Mouse (Mus musculus): ENCODE measurements around the gene Hnrnpu. TPM values are rescaled to one million over a fixed set of nuclear protein-coding genes. Genes with fewer than 3 reads are reported as not detected.
A peak's percentile ranks its signal among the peaks of the same experiment; 100 is the strongest.
"Not testable (repeated sequence)": the region's sequence is repeated elsewhere in the genome, so short reads cannot be mapped to it uniquely, and the experiment has no call there.

The Hnrnpu gene
- total and polyA plus RNA-seq, 2 experiments from 2014 or later: 229 to 299 TPM

DNA sequence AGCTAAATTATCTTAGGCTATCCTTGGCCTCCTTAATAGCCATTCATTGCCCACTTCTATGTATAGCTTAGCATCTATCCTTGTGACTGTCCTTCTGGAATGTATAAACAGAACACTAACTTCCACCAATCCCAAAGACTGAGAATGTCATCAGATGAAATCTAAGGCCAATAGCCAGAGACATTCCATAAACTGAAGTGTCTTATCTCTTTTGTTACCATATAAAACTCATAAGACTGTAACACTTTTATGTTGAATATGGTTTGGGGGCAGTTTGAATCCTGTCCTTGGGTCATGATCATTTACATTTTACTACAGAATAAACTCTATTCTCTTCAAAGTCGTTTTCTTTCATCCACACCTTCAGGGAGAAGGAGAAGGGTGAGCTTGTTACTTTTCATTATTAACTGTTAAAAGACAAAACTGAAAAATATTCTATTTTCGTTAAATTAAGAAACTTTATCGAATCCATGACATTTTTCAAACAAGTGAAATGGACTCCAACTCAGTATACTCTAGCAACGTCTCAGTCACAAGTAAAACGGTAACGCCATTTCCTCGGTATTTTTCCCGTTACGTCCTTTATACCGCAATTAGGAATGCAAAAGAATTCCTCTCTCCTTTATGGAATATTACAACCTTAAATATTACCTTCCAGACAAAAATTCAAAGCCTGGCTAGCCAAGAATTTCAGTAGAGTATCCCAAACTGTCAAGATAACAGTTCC lies 20.2 kb downstream of the Hnrnpu start:
- Histone ChIP-seq H3K4me1 (ENCODE audit: insufficient read depth) (peaks cover 22% of the 10 kb centered on the region), H3K27me3 (ENCODE audit: insufficient read depth, low read length) (no peaks in the 10 kb centered on the region), H3K4me3 (ENCODE audit: low read depth, low read length) (peak overlapping the region; percentile 62), H3K4me2 (ENCODE audit: low read depth) (peak overlapping the region; percentile 54), H3K36me3 (ENCODE audit: insufficient read depth) (peaks cover 16% of the 10 kb centered on the region), H3K9me3 (ENCODE audit: low read length) (no peaks in the 10 kb centered on the region), H3K9ac (peak overlapping the region; percentile 98), H3K27ac (ENCODE audit: low read depth, low read length) (peak overlapping the region; percentile 100)
- TF ChIP-seq CTCF (IDR thresholded peaks at IDR 0.05; ENCODE audit: low read depth): no peak
- DNase-seq (no peak), ATAC-seq (no peak)
- WGBS: 23% methylated on average over 10 of the region's 10 CpGs

DNA sequence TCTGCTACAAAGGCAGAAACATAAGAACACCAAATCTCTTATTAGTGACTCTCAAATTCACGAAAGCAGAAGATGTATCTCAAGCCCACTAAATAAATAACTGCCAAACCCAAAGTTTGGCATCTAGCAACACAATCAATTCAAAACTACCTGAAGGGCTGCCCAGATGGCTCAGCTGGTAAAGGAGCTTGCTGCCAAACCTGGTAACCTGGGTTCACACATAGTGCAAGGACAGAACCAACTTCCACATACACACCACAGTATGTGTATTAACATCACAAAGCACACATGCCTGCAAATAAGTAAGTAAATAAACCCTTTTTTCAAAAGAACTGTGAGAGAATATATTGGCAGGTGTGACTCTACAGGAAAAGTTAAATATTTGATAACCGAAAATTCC lies 23.4 kb downstream of the Hnrnpu start:
- Histone ChIP-seq H3K9ac (no peak overlapping the region), H3K27me3 (ENCODE audit: insufficient read depth, low read length) (no peaks in the 10 kb centered on the region), H3K4me3 (ENCODE audit: low read depth, low read length) (no peak overlapping the region), H3K36me3 (ENCODE audit: insufficient read depth) (no peaks in the 10 kb centered on the region), H3K4me2 (ENCODE audit: low read depth) (no peak overlapping the region), H3K27ac (ENCODE audit: low read depth, low read length) (no peak overlapping the region), H3K4me1 (ENCODE audit: insufficient read depth) (peaks cover 9% of the 10 kb centered on the region; the same call in 1 of the 2 replicates), H3K9me3 (ENCODE audit: low read length) (no peaks in the 10 kb centered on the region)
- 85% methylated on average over 2 of the region's 2 CpGs for WGBS
- ATAC-seq: no peak
- no peak for TF ChIP-seq CTCF (IDR thresholded peaks at IDR 0.05; ENCODE audit: low read depth)
- DNase-seq: no peak

DNA sequence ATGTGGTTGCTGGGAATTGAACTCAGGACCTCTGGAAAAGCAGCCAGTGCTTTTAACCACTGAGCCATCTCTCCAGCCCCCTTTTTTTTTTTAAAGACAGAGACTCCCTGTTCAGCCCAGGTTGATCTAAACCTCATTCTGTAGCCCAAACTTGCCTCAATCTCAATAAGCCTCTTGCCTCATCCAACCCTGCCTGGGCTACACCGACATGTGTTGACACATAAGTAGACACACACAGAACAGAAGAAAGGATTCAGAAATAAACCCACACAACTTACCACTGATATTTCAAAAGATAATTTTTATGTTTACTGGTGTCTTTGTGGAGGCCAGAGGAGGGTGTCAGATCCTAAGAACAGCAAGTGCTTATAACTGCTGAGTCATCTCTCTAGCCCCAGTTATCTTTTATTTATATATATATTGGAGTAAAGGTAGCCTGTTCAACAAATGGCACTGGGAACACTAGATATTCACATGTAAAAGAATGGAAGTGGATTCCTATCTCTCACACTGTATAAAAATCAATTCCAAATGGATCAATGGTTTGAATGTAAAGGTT lies 24.5 kb downstream of the Hnrnpu start:
- no peak for TF ChIP-seq CTCF (IDR thresholded peaks at IDR 0.05; ENCODE audit: low read depth)
- peaks cover 9% of the 10 kb centered on the region; the same call in 1 of the 2 replicates for H3K4me1 ChIP-seq (ENCODE audit: insufficient read depth)
- H3K27me3 ChIP-seq (ENCODE audit: insufficient read depth, low read length): no peaks in the 10 kb centered on the region
- no peak overlapping the region for H3K27ac ChIP-seq (ENCODE audit: low read depth, low read length)
- no peaks in the 10 kb centered on the region; the same call in 1 of the 2 replicates for H3K36me3 ChIP-seq (ENCODE audit: insufficient read depth)
- ATAC-seq: no peak
- no peak overlapping the region for H3K4me3 ChIP-seq (ENCODE audit: low read depth, low read length)
- H3K4me2 ChIP-seq (ENCODE audit: low read depth): no peak overlapping the region
- no peaks in the 10 kb centered on the region for H3K9me3 ChIP-seq (ENCODE audit: low read length)
- H3K9ac ChIP-seq: no peak overlapping the region
- no peak for DNase-seq
- 95% methylated on average over 1 of the region's 1 CpGs for WGBS

DNA sequence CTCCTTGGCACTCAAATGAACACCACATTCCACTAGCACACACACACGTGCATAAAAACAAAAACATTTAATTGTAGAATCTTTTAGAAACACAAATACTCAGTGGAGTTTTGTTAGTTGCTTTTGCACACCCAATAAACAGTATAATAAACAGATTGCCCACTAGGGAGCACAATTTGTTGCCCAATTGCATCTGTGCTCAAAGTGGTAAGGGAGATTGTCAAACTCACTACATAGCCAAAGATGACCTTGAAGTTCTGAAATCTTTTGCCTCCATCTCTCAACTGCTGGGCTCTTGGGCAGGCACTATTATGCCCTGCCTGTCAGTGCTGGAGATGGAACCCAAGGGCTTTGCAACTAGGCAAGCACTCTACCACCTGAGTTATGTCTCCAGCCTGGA lies 27.5 kb downstream of the Hnrnpu start:
- WGBS: 69% methylated on average over 1 of the region's 1 CpGs
- H3K27me3 ChIP-seq (ENCODE audit: insufficient read depth, low read length): no peaks in the 10 kb centered on the region

DNA sequence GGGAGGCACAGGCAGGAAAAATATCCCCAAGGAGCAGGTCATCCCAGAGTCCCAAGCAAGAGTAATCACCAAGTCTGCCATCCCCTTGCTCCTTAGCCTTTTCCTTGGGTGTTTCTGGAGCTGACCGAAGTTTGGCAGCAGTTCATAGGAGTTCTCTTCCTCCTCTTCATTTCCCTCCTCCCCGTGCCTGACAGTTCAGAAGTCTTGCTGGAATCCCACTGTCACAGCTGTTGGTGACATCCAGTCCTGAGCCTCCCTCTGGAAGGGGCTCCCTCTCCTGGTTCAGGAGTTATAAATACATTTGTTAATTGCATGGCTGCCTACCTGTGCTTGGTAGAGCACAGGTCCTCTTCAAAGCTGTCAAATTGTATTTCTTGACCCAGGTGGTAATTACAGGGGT lies 28.1 kb downstream of the Hnrnpu start:
- no peak overlapping the region for H3K4me3 ChIP-seq (ENCODE audit: low read depth, low read length)
- DNase-seq (no peak), ATAC-seq (no peak)
- no peak for TF ChIP-seq CTCF (IDR thresholded peaks at IDR 0.05; ENCODE audit: low read depth)
- H3K4me2 ChIP-seq (ENCODE audit: low read depth): no peak overlapping the region
- WGBS: 60% methylated on average over 2 of the region's 2 CpGs
- H3K4me1 ChIP-seq (ENCODE audit: insufficient read depth): no peaks in the 10 kb centered on the region
- no peaks in the 10 kb centered on the region for H3K9me3 ChIP-seq (ENCODE audit: low read length)
- H3K36me3 ChIP-seq (ENCODE audit: insufficient read depth): no peaks in the 10 kb centered on the region; the same call in 1 of the 2 replicates
- no peak overlapping the region for H3K27ac ChIP-seq (ENCODE audit: low read depth, low read length)
- H3K9ac ChIP-seq: no peak overlapping the region
- no peaks in the 10 kb centered on the region for H3K27me3 ChIP-seq (ENCODE audit: insufficient read depth, low read length)

More for the DNA sequence above, 27.5 kb downstream of the Hnrnpu start:
- Histone ChIP-seq H3K4me3 (ENCODE audit: low read depth, low read length) (no peak overlapping the region), H3K36me3 (ENCODE audit: insufficient read depth) (no peaks in the 10 kb centered on the region; the same call in 1 of the 2 replicates), H3K9ac (no peak overlapping the region), H3K4me2 (ENCODE audit: low read depth) (no peak overlapping the region), H3K9me3 (ENCODE audit: low read length) (no peaks in the 10 kb centered on the region), H3K27ac (ENCODE audit: low read depth, low read length) (no peak overlapping the region), H3K4me1 (ENCODE audit: insufficient read depth) (no peaks in the 10 kb centered on the region)
- no peak for ATAC-seq
- DNase-seq: no peak
- no peak for TF ChIP-seq CTCF (IDR thresholded peaks at IDR 0.05; ENCODE audit: low read depth)

DNA sequence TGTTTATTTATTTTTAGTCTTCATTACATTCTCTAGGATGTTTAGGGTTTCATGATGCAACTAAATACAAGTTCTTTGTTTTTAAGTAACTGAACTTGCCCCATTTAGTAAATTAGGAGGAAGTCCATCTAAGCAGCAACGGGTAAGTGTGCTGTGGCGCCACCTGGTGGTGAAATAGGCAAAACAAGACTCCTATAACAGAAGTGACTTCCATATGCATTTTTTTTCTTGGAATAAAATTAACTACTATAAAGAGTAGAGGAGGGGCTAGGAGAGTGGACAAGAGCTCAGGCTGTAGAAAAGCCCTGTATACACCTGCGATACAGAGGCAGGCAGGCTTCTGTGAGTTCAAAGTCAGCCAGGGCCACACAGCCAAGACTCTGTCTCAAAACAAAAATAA lies 34.2 kb downstream of the Hnrnpu start:
- Histone ChIP-seq H3K9me3 (ENCODE audit: low read length) (no peaks in the 10 kb centered on the region), H3K27me3 (ENCODE audit: insufficient read depth, low read length) (no peaks in the 10 kb centered on the region), H3K4me2 (ENCODE audit: low read depth) (no peak overlapping the region), H3K4me3 (ENCODE audit: low read depth, low read length) (no peak overlapping the region), H3K36me3 (ENCODE audit: insufficient read depth) (no peaks in the 10 kb centered on the region; the same call in 1 of the 2 replicates), H3K4me1 (ENCODE audit: insufficient read depth) (no peaks in the 10 kb centered on the region), H3K9ac (no peak overlapping the region), H3K27ac (ENCODE audit: low read depth, low read length) (no peak overlapping the region)
- WGBS: 24% methylated on average over 3 of the region's 3 CpGs
- ATAC-seq (no peak), DNase-seq (peak; percentile 70)
- TF ChIP-seq CTCF (IDR thresholded peaks at IDR 0.05; ENCODE audit: low read depth): peak; percentile 78

DNA sequence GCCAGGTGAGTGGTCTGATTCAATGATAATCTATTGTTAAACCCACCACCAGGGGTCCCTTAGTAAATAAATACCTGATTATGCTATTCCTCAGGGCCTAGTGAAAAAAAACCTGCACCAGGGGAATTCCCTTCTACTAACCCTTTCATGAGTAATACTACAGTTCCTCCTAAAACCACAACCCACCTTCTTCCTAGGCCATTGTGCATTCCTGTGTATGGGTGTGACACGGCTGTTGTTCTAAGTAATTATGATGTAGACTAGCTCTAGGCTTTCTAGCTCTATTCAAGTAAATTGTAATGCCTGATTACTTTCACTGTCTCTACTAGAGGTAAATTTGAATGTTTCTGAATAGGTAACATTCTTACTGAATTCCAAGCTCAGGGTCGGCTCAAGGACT lies 36.3 kb downstream of the Hnrnpu start:
- ATAC-seq; H3K36me3 ChIP-seq (ENCODE audit: insufficient read depth); DNase-seq; H3K27me3 ChIP-seq (ENCODE audit: insufficient read depth, low read length); H3K27ac ChIP-seq (ENCODE audit: low read depth, low read length); H3K9ac ChIP-seq; H3K4me1 ChIP-seq (ENCODE audit: insufficient read depth); H3K4me3 ChIP-seq (ENCODE audit: low read depth, low read length); H3K4me2 ChIP-seq (ENCODE audit: low read depth); H3K9me3 ChIP-seq (ENCODE audit: low read length): not testable (repeated sequence)
- 93% methylated on average over 2 of the region's 2 CpGs for WGBS

Measured in forebrain, postnatal 0 days (tissue).